Mouse (Mus musculus): ENCODE data around the gene Adam1b.
A peak's percentile ranks its signal among the peaks of the same experiment; 100 is the strongest.

The Adam1b gene

GRCm38 (mm10) chr5:121500719-121501118 is 2.5 kb downstream of the Adam1b start:
- DNase-seq (ENCODE audit: low spot score in 2 of 2): no peak

GRCm38 (mm10) chr5:121493305-121493704 is 9.9 kb downstream of the Adam1b start:
- peak; percentile 51 to 82 for DNase-seq (ENCODE audit: low spot score in 2 of 2)

DNA sequence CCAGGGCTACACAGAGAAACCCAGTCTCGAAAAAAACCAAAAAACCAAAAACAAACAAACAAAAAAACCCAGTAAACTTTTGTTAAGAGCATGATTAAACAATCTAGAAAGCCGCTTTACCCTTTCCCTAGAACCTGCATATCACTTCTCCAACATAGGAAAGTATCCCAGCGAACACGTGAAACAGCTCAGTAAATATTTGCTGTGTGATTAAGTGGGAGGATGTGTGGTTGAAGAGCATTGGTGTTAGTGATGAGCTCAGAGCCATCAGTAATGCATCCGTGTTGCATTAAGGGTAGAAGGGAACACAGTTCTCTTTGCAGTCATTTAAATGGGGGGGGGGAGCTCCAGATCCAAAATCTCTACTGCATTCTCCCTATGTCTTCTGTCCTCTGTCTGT is 18.4 kb downstream of the Adam1b start:
- DNase-seq (ENCODE audit: low spot score in 2 of 2): no peak

- peak in 1 of 2 experiments; percentile 59 for DNase-seq (ENCODE audit: low spot score in 2 of 2)
These were observed 25.6 kb downstream of the Adam1b start for GRCm38 (mm10) chr5:121477680-121478079.

- DNase-seq (ENCODE audit: low spot score in 2 of 2): no peak
These were observed 27.2 kb downstream of the Adam1b start for GRCm38 (mm10) chr5:121476040-121476439.

DNA sequence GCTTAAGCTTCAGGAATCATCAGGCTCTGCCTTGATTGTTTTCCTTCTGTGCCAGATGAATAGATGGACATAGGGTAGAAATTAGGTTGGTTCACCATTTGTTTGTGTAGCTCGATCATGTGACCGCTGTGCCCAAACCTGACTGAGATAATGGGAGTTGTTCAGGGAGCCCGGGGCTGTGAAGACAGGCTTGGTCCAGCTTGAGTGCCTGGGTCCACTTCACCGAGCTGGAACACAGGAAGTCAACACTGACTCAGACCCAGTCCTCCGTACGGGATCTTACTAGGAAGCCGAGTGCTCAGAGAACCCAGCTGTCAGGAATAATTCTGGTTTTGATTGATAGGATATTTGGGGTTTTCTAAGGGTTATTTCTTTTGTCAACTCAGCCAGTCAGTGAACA is 28.6 kb downstream of the Adam1b start:
- no peak for DNase-seq (ENCODE audit: low spot score in 2 of 2)

DNA sequence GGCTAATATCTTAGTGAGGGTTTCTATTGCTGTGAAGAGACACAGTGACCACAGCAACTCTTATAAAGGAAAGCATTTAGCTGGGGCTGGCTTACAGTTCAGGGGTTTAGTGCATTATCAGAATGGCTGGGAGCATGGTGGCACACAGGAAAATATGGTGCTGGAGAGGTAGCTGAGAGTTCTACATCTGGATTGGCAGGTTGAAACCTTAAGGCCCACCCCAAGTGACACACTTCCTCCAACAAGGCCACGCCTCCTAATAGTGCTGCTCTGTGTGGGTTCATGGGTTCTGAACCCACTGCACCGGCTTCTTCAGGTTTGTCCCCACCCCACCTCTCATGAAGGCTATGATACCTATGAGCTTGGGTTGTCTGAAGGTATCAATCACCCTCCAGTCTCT is 30.8 kb downstream of the Adam1b start:
- DNase-seq (ENCODE audit: low spot score in 2 of 2): no peak

GRCm38 (mm10) chr5:121469566-121469965 is 33.7 kb downstream of the Adam1b start:
- DNase-seq (ENCODE audit: low spot score in 2 of 2): no peak

GRCm38 (mm10) chr5:121463601-121464250 is 39.5 kb downstream of the Adam1b start:
- DNase-seq (ENCODE audit: low spot score in 2 of 2): no peak

DNA sequence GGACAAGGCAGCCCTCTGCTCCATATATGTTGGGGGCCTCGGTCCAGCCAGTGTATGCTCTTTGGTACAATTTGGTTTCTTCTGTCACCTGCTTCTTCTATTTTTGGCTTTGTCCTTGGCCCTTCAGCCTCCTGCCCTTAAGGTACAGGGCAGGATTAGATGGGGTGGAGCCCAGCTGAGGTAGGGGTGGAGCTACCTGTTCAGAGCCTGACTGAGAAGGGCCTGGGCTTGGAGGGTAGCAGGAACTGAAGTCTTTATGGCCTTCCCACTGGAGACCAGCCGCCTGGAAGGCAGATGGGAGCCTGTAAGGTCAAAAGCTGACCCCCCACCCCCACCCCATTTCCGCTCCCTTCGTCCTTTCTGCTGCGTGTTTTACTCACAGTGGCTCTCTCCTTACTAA is 40.3 kb downstream of the Adam1b start:
- DNase-seq (ENCODE audit: low spot score in 2 of 2): no peak

- no peak for DNase-seq (ENCODE audit: low spot score in 2 of 2)
These were observed 41.1 kb downstream of the Adam1b start for GRCm38 (mm10) chr5:121462171-121462502.

DNA sequence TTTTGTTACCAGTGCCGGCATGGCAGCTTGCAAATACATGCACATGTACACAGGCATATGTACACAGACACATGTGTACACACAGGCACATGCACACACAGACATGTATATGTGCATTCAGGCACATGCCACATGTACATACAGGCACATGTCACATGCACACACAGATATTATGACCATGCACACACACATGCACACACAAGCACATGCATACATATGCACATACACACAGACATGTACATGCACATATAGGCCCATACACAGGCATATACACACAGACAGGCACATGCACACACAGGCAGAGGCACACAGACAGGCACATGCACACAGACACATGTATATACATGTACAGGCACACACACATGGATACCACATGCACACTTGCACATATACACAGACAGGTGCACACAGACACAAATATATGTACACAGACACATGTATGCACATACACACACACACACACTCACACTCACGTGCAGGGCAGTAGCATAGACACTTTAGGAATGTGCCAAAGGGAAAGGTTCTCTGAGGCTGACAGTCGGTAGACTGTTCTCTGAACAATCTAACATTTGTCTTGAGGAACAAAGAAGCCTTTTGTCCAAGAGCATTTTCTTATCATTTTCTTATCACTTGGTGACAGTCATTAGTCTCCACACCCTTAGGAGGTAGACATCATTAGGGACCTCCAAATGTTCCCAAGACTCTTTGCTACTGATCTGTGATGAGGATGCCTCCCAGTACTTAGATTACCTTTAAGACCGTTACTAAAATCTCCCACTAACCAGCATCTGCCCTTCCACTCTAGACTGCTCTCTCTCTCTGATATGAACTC is 41.7 kb downstream of the Adam1b start:
- DNase-seq (ENCODE audit: low spot score in 2 of 2): no peak

DNA sequence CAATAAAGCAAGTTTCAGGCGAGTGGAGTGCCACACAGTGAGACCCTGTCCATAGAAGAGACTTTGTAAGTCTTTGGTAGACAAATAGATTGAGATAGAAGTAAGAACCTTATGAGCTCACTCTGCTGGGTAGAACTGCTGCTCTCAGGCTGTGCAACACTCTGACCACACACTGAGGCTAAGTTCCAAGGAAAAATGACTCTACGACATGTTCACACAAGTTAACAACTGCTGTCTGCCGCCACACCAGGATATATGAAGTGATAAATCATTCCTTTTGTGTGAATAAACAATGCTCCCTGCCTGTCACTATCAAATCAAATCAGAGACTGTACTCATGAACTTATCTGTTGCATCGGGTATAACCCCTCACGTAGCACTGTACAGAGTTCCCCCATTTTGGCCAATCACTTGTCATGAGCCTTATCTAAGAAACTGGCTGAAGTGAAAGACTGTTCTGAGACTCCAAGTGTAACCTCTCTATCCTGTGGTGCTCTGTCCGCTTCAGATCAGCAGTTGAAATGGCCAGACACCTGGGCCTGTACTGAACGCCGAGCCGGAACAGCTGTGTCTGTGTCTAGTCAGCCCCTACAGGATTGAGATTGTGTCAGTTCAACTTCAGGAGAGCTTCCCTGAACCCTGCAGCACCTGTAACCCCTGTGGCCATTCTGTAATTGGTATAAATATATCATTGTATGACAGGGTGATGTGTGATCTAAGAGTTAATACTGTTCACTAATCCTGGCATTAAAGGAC is 47.5 kb downstream of the Adam1b start:
- no peak for DNase-seq (ENCODE audit: low spot score in 2 of 2)

GRCm38 (mm10) chr5:121454503-121454782 is 48.8 kb downstream of the Adam1b start:
- DNase-seq (ENCODE audit: low spot score in 2 of 2): no peak

GRCm38 (mm10) chr5:121453743-121454502 is 49.3 kb downstream of the Adam1b start:
- no peak for DNase-seq (ENCODE audit: low spot score in 2 of 2)

- no peak for DNase-seq (ENCODE audit: low spot score in 2 of 2)
These were observed 50.3 kb downstream of the Adam1b start for GRCm38 (mm10) chr5:121452906-121453305.

DNA sequence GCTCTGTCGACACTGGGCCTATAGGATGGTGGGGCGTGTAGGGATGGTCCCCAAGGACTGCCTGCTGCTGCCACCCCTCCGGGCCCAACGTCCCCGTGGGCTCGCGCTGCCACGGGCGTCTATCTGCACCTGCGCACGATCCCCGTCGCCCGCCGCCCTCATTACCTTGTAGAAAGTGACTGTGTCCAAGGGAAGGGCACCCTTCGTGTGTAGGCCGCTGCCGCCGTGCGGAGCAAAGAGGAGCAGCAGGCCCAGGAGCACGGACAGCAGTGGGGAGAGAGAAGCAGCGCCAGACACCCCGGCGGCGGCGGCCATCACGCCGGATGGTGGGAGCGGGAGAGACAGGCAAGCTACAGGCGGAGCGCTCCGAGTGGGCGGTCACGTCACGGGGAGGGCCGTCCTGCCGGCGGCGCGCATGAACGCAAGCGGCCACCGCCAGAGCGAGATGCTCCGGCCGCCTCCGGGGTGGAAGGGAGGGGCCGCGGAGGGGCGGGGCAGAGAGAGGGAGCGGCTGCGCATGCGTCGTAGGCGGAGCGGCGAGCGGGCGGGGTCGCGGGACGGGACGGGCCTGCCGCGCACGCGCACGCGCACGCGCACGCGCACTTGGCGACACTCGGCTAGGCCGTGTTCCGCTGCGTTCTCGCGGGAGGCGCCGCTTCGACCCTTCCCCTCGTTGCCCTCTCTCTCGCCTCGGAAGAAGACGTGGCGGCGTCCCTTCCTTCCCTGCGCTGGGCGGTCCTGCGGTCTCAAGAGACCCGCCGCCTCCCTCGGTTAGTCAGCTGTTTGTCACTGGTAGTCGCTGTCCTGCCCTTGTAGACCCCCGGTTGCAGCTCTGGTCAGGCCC is 51.0 kb downstream of the Adam1b start, which contains the start of gene Erp29:
Gene Erp29 (minus strand): TSS at position 481 of the 844 bp plus-strand sequence.
- peak; percentile 95 to 97 for DNase-seq (ENCODE audit: low spot score in 2 of 2)

GRCm38 (mm10) chr5:121451644-121452025 is 51.6 kb downstream of the Adam1b start, which contains the start of gene Tmem116:
Tmem116 (plus strand) TSS chr5:121451893.
- peak in 1 of 2 experiments; percentile 26 for DNase-seq (ENCODE audit: low spot score in 2 of 2)

DNA sequence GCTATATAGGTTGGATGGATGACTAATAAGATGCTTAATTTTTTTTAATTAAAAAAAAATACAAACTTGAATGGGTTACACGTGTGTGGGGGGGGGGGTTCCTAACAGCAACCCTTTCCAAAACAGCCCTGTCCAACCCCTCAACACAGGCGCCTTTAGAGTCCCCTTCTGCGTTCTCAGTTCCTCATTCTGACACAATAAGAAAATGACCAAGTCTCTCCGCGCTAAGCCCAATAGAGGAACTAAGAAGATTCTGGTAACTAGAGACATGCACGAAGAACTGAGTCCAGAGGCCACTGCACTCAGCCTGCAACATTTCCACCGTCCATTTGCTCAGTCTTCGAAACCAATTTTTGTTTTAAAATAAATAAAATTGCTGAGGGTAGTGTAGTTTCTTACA is 52.0 kb downstream of the Adam1b start:
- DNase-seq (ENCODE audit: low spot score in 2 of 2): no peak

- DNase-seq (ENCODE audit: low spot score in 2 of 2): no peak
These were observed 52.8 kb downstream of the Adam1b start for GRCm38 (mm10) chr5:121450476-121450875.

Data from left cerebral cortex, adult 9 months (tissue).